Mouse (Mus musculus) megakaryocyte, embryonic 14.5 days (primary cell): Measurements from ENCODE around the gene Pak4. TPM values are rescaled to one million over a fixed set of nuclear protein-coding genes. Genes with fewer than 3 reads are reported as not detected.

Experiments
- H3K27me3 ChIP-seq: replicated peaks from 2 replicates; pipeline ENCODE3; 2012; ENCODE audit warnings: inconsistent platforms
- H3K36me3 ChIP-seq: replicated peaks from 2 replicates; pipeline ENCODE3; 2012; ENCODE audit warnings: low read length, inconsistent platforms, mixed read lengths
- H3K4me1 ChIP-seq: 2 replicates; pipeline ENCODE4 v1.6.1; 2012; ENCODE audit warnings: inconsistent platforms
- H3K4me3 ChIP-seq: replicated peaks from 2 replicates; pipeline ENCODE3; 2012; ENCODE audit warnings: moderate library complexity, mild to moderate bottlenecking, inconsistent platforms
- H3K9me3 ChIP-seq: 2 replicates; pipeline ENCODE4 v1.6.1; 2012; ENCODE audit warnings: inconsistent platforms
- FLI1 ChIP-seq: IDR thresholded peaks from 2 replicates; pipeline ENCODE4 v1.6.1; 2012; ENCODE audit warnings: low read length, inconsistent platforms, mixed read lengths
- GATA1 ChIP-seq: IDR thresholded peaks from 3 replicates; pipeline ENCODE4 v1.6.1; 2012; ENCODE audit warnings: mixed read lengths, low read length, inconsistent platforms, borderline replicate concordance
- polyA plus RNA-seq: library from polyadenylated mRNA; stranded (reverse); fragments of >175 nt; gene quantifications from 2 replicates; pipeline ENCODE4 v1.2.3, GENCODE M21; 2012; ENCODE audit warnings: low replicate concordance; ENCODE audit not compliant: insufficient read depth

Pak4 gene
- polyA plus RNA-seq, 1 experiment: 17.3 TPM

- Histone ChIP-seq H3K36me3 (peaks cover 6% of the 10 kb centered on the region), H3K4me1 (peaks cover 88% of the 10 kb centered on the region), H3K9me3 (no peaks in the 10 kb centered on the region), H3K4me3 (peak overlapping the region; percentile 38), H3K27me3 (peaks cover 7% of the 10 kb centered on the region)
- TF ChIP-seq GATA1: no peak
- TF ChIP-seq FLI1: no peak
Measured at GRCm38 (mm10) chr7:28593206-28594111, 4.5 kb downstream of the Pak4 start.

GRCm38 (mm10) chr7:28591862-28592261 is 6.1 kb downstream of the Pak4 start:
- Histone ChIP-seq H3K27me3 (peaks cover 7% of the 10 kb centered on the region), H3K36me3 (peaks cover 6% of the 10 kb centered on the region), H3K9me3 (no peaks in the 10 kb centered on the region), H3K4me3 (no peak overlapping the region), H3K4me1 (peaks cover 93% of the 10 kb centered on the region)
- TF ChIP-seq FLI1 (no peak), GATA1 (no peak)

DNA sequence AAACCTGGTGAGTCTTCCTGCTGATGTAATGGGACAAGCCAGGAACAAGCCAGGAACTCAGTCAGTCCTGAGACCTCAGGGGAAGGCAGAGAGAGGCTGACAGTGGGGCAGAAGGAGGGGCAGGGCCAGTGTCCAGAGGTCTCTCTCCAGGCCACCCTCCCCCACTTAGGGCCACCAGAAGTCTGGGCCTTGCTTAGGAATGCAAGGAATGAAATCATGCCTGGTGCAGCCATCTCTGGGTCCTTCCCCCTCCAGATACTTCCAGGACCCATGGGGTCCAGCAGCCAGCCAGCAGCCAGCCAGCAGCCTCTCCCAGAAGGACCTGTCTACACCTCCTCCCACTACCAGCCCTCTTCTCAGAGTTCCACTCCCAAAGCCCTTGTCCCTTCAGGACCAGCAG is 10.3 kb downstream of the Pak4 start:
- Histone ChIP-seq H3K9me3 (no peaks in the 10 kb centered on the region), H3K36me3 (no peaks in the 10 kb centered on the region), H3K27me3 (peaks cover 1% of the 10 kb centered on the region), H3K4me3 (no peak overlapping the region), H3K4me1 (peaks cover 92% of the 10 kb centered on the region)
- TF ChIP-seq GATA1: no peak
- no peak for TF ChIP-seq FLI1

DNA sequence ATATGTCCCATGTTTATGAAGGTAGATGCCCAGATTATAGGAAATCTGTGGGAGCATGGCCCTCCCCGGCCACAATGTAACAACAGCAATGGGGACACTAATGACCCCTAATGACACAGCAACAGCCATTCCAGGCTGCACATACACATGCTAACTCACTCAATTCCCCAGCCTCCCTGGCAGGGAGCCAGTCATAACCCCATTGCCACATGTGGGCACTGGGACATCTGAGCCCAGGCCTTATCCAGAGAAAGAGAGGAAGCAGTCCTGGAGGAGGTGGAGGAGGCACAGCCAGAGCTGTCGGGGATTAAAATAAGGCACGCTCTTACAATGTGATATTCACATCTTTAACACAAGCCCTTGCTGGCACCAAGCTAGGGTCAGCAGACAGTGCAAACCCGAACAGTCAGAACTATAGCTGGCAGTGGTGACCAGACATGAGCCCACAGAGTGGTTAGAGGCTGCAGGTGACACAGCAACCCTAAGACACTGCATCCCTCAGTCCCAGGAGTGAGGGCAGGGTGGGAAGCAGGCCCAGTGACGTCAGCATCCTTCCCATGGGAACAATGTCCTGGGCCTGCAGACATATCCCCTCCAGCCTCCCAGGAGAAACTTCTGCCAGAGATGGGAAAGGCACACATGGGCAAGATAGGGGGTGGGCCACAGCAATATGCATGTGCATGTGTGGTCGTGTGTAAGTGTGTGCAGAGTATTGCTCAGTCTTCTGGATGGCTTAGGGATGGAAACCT is 11.1 kb downstream of the Pak4 start:
- Histone ChIP-seq H3K36me3 (peaks cover 2% of the 10 kb centered on the region), H3K4me1 (peaks cover 92% of the 10 kb centered on the region)

GRCm38 (mm10) chr7:28585001-28585400 is 13.0 kb downstream of the Pak4 start:
- Histone ChIP-seq H3K27me3 (no peaks in the 10 kb centered on the region), H3K36me3 (peaks cover 10% of the 10 kb centered on the region), H3K4me3 (no peak overlapping the region), H3K9me3 (peaks cover 3% of the 10 kb centered on the region; the same call in 1 of the 2 replicates), H3K4me1 (peaks cover 92% of the 10 kb centered on the region)
- TF ChIP-seq FLI1: no peak
- TF ChIP-seq GATA1: no peak

More for the DNA sequence above, 11.1 kb downstream of the Pak4 start:
- Histone ChIP-seq H3K9me3 (no peaks in the 10 kb centered on the region), H3K27me3 (no peaks in the 10 kb centered on the region), H3K4me3 (peak overlapping the region; percentile 68)
- TF ChIP-seq GATA1 (no peak), FLI1 (no peak)

DNA sequence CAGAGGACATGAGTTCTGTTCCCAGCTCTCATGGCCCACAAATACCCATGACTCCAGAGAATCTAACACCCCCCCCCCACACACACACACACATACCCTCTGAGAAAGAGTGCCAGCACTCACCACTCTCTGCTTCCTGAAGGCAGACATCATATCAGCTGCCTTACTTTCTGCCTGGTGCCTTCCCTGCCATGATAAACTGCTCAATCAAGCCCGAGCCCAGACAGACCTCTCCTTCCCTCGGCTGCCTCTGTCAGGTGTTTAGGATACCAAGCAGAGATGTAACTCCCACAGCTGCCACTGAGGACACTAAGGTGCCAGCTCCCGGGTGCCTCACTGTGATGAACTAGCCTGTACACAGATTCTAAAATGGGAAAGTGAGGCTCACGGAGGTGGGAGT is 13.5 kb downstream of the Pak4 start:
- no peaks in the 10 kb centered on the region for H3K27me3 ChIP-seq
- H3K36me3 ChIP-seq: peaks cover 10% of the 10 kb centered on the region
- peaks cover 3% of the 10 kb centered on the region; the same call in 1 of the 2 replicates for H3K9me3 ChIP-seq
- peak overlapping the region; percentile 7 for H3K4me3 ChIP-seq
- TF ChIP-seq FLI1 (no peak), GATA1 (no peak)
- H3K4me1 ChIP-seq: peaks cover 94% of the 10 kb centered on the region

DNA sequence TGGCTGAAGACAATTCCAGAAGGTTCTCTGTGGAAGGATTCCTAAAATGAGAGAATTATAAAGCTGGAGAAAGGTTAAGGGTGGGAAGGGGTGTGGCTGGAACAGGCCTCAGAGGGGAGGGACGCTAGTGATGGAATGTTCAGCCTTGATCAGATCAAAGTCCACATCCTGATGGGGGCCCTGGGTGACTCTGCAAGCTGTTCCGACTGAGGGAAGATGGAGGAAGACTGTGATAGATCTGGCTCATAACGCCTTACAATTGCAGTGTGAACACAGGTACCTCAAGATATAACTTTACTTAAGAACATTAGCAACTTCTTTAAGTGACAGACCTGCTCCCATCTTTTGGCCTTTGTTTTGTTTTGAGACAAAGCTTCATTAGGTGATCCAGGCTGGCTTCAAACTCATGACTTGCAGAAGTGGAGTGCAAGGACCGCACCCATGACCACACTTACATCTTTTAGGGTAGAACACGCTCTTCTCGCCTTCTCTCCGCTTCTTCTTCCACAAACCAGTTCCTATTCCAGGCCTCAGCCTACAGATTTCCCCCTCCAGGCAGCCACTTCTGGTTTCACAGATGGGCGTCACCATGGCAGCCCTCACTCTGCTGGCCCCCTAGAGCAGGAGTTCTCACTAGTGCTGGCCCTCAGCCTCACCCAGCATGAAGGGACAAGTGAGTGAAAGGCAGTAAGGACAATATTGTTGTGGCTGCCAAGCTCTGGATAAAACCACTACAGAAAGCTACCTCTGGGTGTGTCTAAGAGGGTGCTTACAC is 14.2 kb downstream of the Pak4 start:
- TF ChIP-seq FLI1: no peak
- no peak for TF ChIP-seq GATA1
- Histone ChIP-seq H3K36me3 (peaks cover 17% of the 10 kb centered on the region), H3K4me1 (peaks cover 95% of the 10 kb centered on the region), H3K4me3 (peak overlapping the region; percentile 26), H3K9me3 (peaks cover 3% of the 10 kb centered on the region; the same call in 1 of the 2 replicates), H3K27me3 (no peaks in the 10 kb centered on the region)

- H3K4me1 ChIP-seq: peaks cover 97% of the 10 kb centered on the region
- H3K9me3 ChIP-seq: peaks cover 3% of the 10 kb centered on the region; the same call in 1 of the 2 replicates
- no peak overlapping the region for H3K4me3 ChIP-seq
- no peaks in the 10 kb centered on the region for H3K27me3 ChIP-seq
- H3K36me3 ChIP-seq: peaks cover 18% of the 10 kb centered on the region
- no peak for TF ChIP-seq FLI1
Measured at GRCm38 (mm10) chr7:28582841-28583240, 15.1 kb downstream of the Pak4 start.

- H3K9me3 ChIP-seq: peaks cover 3% of the 10 kb centered on the region; the same call in 1 of the 2 replicates
- H3K27me3 ChIP-seq: no peaks in the 10 kb centered on the region
- no peak overlapping the region for H3K4me3 ChIP-seq
- no peak for TF ChIP-seq FLI1
- TF ChIP-seq GATA1: no peak
- peaks cover 97% of the 10 kb centered on the region for H3K4me1 ChIP-seq
- peaks cover 18% of the 10 kb centered on the region for H3K36me3 ChIP-seq
Measured at GRCm38 (mm10) chr7:28581721-28582120, 16.3 kb downstream of the Pak4 start.

GRCm38 (mm10) chr7:28579826-28580225 is 18.2 kb downstream of the Pak4 start:
- Histone ChIP-seq H3K36me3 (peaks cover 18% of the 10 kb centered on the region), H3K27me3 (no peaks in the 10 kb centered on the region), H3K9me3 (peaks cover 3% of the 10 kb centered on the region; the same call in 1 of the 2 replicates), H3K4me1 (peaks cover 98% of the 10 kb centered on the region), H3K4me3 (peak overlapping the region; percentile 54)
- TF ChIP-seq FLI1 (no peak), GATA1 (no peak)
